Mouse (Mus musculus) heart, embryonic 16.5 days (tissue): ENCODE measurements around the gene Grip1. TPM values are rescaled to one million over a fixed set of nuclear protein-coding genes. Genes with fewer than 3 reads are reported as not detected.

Source experiments
- ATAC-seq: fragments of 200-750 bp; cut with Nextera tagmentation; replicated peaks from 2 replicates; pipeline ENCODE4 v1.8.0; 2017; ENCODE audit warnings: moderate number of reproducible peaks; ENCODE audit not compliant: insufficient read depth, low FRiP score; ENCODE audit errors: extremely low read depth
- H3K27ac ChIP-seq: fragments of 300-500 bp; sonication (generic); 2 replicates; pipeline ENCODE4 v1.5.1; 2014; ENCODE audit warnings: mild to moderate bottlenecking, low read length, control low read depth, moderate library complexity
- H3K27me3 ChIP-seq: fragments of 300-500 bp; sonication (generic); 2 replicates; pipeline ENCODE4 v1.6.1; 2014; ENCODE audit warnings: low read length, mixed read lengths; ENCODE audit not compliant: control insufficient read depth, insufficient read depth
- H3K36me3 ChIP-seq: fragments of 300-500 bp; sonication (generic); 2 replicates; pipeline ENCODE4 v1.6.1; 2014; ENCODE audit not compliant: control insufficient read depth, insufficient read depth
- H3K4me1 ChIP-seq: fragments of 300-500 bp; sonication (generic); 2 replicates; pipeline ENCODE4 v1.6.1; 2014; ENCODE audit warnings: low read length, mixed read lengths; ENCODE audit not compliant: control insufficient read depth, insufficient read depth
- H3K4me2 ChIP-seq: fragments of 300-500 bp; sonication (generic); 2 replicates; pipeline ENCODE4 v1.6.1; 2014; ENCODE audit warnings: low read depth, mild to moderate bottlenecking, control low read depth, low read length
- H3K4me3 ChIP-seq: fragments of 300-500 bp; sonication (generic); 2 replicates; pipeline ENCODE4 v1.5.1; 2014; ENCODE audit warnings: mild to moderate bottlenecking, control low read depth, low read length
- H3K9ac ChIP-seq: fragments of 300-500 bp; sonication (generic); 2 replicates; pipeline ENCODE4 v1.6.1; 2014; ENCODE audit warnings: low read length, control low read depth
- H3K9me3 ChIP-seq: fragments of 300-500 bp; sonication (generic); replicated peaks from 2 replicates; pipeline ENCODE4 v1.6.1; 2016; ENCODE audit warnings: low read length; ENCODE audit not compliant: control insufficient read depth
- WGBS: fragments of 180-500 bp; shearing (Covaris S2); extraction: QIAGEN DNeasy Blood & Tissue Kit; methylation state at CpG from one replicate; pipeline ENCODE4 v1.1.7; 2014; 5-methylcytosine and 5-hydroxymethylcytosine counted together
- polyA plus RNA-seq: library from polyadenylated mRNA; unstranded; fragments of >200 nt; fragmentation: Nextera tagmentation; extraction: Ambion mirVana; gene quantifications from 2 replicates; pipeline ENCODE4 v1.2.1, GENCODE M21; 2015

Grip1 gene
- polyA plus RNA-seq, 1 experiment from 2014 or later = 1.6 TPM

DNA sequence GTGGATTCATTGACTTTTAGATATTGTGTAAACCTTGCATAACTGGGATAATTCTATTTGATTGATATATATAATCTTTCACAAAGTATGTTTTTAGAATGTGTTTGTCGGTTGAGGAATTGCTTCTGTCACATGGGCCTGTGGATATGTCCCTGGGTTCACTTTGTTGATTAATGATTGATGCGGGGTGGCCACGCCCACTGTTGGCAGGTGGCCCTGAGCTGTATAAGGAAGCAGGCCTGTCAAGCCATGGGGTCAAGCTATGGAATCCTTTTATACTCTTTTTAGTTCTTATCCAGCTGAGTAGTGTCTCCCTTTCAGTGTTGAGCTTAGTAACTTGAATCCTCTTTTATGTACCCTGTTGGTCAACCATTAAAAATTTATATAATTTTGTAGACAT, 72.1 kb downstream of the Grip1 start:
- Histone ChIP-seq H3K4me3 (no peak overlapping the region), H3K4me2 (no peak overlapping the region), H3K36me3 (no peaks in the 10 kb centered on the region), H3K4me1 (no peaks in the 10 kb centered on the region), H3K9ac (no peak overlapping the region), H3K9me3 (no peaks in the 10 kb centered on the region), H3K27me3 (no peaks in the 10 kb centered on the region), H3K27ac (no peak overlapping the region)
- WGBS = 77% methylated on average over 3 of the region's 3 CpGs
- no peak for ATAC-seq

DNA sequence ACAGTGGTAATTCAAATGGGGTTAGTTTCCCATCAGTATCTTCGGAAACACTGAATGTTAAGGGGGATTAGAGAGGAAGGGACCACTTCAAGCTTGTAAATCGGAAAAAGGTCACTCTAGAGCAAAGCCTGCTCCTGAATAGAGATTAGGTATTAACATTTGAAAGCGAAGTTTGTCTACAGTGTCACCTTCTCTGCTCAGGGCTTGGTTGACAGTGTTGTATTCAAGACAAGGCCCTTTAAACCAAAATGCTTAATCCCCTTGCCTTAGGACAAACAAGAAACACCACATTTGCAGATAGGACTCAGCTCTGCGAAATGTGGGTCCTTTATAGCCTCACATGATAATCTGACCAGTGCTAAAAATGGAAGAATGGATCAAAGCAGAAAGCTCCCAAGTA, 81.2 kb downstream of the Grip1 start:
- 56% methylated on average over 4 of the region's 4 CpGs for WGBS
- ATAC-seq = no peak
- H3K36me3 ChIP-seq = no peaks in the 10 kb centered on the region
- H3K4me3 ChIP-seq = no peak overlapping the region
- no peak overlapping the region for H3K9ac ChIP-seq
- no peaks in the 10 kb centered on the region for H3K9me3 ChIP-seq
- no peaks in the 10 kb centered on the region for H3K4me1 ChIP-seq
- no peak overlapping the region for H3K4me2 ChIP-seq
- no peaks in the 10 kb centered on the region for H3K27me3 ChIP-seq
- no peak overlapping the region for H3K27ac ChIP-seq

DNA sequence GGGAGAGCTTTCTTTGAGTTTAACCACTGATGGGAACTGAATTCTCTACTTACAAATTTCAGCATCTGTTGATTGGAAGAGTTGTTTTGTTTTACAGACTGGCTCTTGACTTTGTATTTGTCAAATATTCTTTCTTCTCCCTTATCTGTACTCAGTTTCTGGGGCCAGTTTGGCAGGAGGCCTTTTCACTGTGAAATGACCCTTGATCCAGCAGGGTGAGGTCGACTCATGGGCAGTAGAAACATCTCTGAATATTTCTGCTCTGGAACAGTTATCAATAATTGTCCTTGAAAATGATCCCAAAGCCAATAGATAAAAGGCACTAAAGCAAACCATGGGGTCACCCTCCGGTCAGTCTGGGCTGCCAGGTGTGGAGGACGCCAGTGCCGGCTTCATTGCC, 88.0 kb downstream of the Grip1 start:
- WGBS = 69% methylated on average over 4 of the region's 4 CpGs
- ATAC-seq = no peak
- Histone ChIP-seq H3K36me3 (no peaks in the 10 kb centered on the region), H3K9me3 (no peaks in the 10 kb centered on the region; the same call in 1 of the 2 replicates), H3K4me3 (no peak overlapping the region), H3K4me2 (no peak overlapping the region), H3K9ac (no peak overlapping the region), H3K27me3 (no peaks in the 10 kb centered on the region), H3K4me1 (no peaks in the 10 kb centered on the region), H3K27ac (no peak overlapping the region)

DNA sequence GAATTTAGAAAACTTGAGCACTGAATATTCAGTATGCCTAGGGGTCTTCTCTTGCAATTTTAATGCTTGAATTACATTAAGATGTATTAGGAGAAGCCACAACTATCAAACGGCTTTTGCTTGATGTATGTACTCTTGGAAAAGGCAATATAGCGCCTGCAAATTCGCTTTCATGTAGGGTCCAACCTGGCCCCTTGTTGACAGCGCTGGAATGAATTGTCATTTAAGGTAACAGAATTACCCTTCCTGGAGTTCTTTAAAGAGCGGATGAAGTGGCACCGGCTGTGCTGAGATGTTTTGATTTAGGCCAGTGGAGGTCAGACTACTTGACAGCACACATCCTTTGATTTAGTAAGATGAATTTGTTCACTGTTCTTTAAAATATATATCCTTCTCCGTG, 90.1 kb downstream of the Grip1 start:
- Histone ChIP-seq H3K9me3 (no peaks in the 10 kb centered on the region; the same call in 1 of the 2 replicates), H3K36me3 (no peaks in the 10 kb centered on the region), H3K4me2 (no peak overlapping the region), H3K27ac (no peak overlapping the region), H3K4me1 (no peaks in the 10 kb centered on the region), H3K9ac (no peak overlapping the region), H3K4me3 (no peak overlapping the region), H3K27me3 (no peaks in the 10 kb centered on the region)
- WGBS = 71% methylated on average over 7 of the region's 7 CpGs
- ATAC-seq = no peak

DNA sequence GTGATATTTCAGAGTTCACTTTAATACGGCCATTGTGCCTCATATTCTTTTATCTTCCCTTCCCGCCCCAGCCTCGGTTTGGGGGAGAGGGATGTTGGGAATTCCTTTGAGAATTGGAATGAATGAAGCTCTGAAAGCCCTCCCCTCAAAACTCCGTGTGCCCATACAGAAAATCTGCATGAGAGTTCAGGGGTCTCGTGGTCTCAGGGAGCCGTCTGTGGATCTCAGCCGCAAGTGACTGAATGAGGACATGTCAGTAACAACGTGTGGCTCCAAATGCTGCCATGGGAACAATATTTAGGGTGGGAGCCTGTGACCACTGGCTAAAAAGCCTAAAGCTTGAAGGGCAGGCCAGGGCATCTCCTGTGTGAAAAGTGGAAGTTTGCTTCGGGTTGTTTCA, 91.1 kb downstream of the Grip1 start:
- no peaks in the 10 kb centered on the region; the same call in 1 of the 2 replicates for H3K9me3 ChIP-seq
- H3K27me3 ChIP-seq = no peaks in the 10 kb centered on the region
- no peak overlapping the region for H3K4me2 ChIP-seq
- no peak overlapping the region for H3K9ac ChIP-seq
- ATAC-seq = no peak
- no peak overlapping the region for H3K27ac ChIP-seq
- no peak overlapping the region for H3K4me3 ChIP-seq
- 63% methylated on average over 9 of the region's 9 CpGs for WGBS
- no peaks in the 10 kb centered on the region for H3K36me3 ChIP-seq
- peaks cover 4% of the 10 kb centered on the region for H3K4me1 ChIP-seq

DNA sequence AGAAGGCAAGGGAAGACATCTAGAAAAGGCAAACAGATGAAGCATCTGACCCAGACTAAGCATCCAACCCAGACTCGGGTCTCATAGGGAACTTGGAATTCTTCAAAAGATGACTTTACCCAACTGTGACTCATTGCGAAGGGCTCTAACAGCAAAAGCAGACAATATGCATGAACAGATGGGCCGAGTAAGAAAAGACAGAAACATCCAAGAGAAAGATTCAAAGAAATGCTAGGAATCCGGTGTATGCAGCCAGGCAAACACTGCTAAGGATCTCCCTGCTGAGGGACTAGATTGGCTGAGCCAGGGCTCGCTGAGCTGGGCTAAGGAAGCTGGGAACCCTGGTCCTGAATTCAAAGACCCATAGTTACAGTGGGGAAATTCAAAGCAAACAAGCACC, 94.2 kb downstream of the Grip1 start:
- Histone ChIP-seq H3K9me3 (no peaks in the 10 kb centered on the region), H3K36me3 (no peaks in the 10 kb centered on the region), H3K4me1 (peaks cover 7% of the 10 kb centered on the region), H3K27me3 (no peaks in the 10 kb centered on the region), H3K4me2 (no peak overlapping the region), H3K27ac (no peak overlapping the region), H3K4me3 (no peak overlapping the region), H3K9ac (no peak overlapping the region)
- no peak for ATAC-seq
- 66% methylated on average over 5 of the region's 5 CpGs for WGBS

DNA sequence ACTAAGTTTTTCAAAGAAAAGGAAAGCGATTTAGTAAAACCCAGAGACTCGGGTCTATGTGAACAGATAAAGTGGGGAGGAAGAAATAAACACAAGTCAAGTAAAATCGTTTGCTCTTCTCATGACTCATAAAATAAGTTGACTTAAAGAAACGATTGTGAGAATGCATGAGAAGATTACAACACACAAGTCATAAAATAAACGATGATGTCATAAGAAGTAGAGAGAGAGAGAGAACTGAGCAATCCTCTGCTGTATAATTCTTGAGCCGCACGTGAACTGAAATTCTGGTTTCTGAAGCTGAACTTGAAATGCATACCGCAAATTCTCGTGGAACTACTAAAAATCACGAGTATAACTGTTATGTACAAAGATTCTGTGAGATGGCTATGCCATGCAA, 95.1 kb downstream of the Grip1 start:
- H3K27me3 ChIP-seq = no peaks in the 10 kb centered on the region
- H3K4me3 ChIP-seq = no peak overlapping the region
- H3K9ac ChIP-seq = no peak overlapping the region
- no peak for ATAC-seq
- H3K4me1 ChIP-seq = peaks cover 7% of the 10 kb centered on the region
- H3K4me2 ChIP-seq = no peak overlapping the region
- H3K36me3 ChIP-seq = no peaks in the 10 kb centered on the region
- no peak overlapping the region for H3K27ac ChIP-seq
- H3K9me3 ChIP-seq = no peaks in the 10 kb centered on the region
- WGBS = 75% methylated on average over 10 of the region's 10 CpGs

DNA sequence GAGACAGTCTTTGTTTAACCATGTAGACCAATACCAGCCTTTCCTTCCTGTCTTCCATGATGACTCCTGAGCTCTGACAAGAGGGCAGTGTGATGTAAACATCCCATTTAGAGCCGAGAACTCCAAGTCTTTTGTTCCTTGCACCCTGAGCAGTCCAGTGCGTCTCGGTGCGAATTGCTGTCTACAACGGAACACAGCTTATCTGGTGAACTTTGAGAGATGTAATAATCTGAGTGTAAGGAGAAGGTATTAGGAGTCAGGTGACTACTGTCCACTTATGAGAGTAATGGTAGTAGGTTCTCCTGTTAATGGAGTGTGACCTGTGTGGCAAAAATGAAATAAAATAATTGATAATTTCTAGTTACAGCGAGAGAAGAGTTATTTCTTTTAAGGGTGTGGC, 97.0 kb downstream of the Grip1 start:
- Histone ChIP-seq H3K27ac (no peak overlapping the region), H3K9ac (no peak overlapping the region), H3K4me1 (peaks cover 7% of the 10 kb centered on the region), H3K4me3 (no peak overlapping the region), H3K4me2 (no peak overlapping the region), H3K27me3 (no peaks in the 10 kb centered on the region), H3K9me3 (no peaks in the 10 kb centered on the region), H3K36me3 (no peaks in the 10 kb centered on the region)
- no peak for ATAC-seq
- 64% methylated on average over 6 of the region's 6 CpGs for WGBS

DNA sequence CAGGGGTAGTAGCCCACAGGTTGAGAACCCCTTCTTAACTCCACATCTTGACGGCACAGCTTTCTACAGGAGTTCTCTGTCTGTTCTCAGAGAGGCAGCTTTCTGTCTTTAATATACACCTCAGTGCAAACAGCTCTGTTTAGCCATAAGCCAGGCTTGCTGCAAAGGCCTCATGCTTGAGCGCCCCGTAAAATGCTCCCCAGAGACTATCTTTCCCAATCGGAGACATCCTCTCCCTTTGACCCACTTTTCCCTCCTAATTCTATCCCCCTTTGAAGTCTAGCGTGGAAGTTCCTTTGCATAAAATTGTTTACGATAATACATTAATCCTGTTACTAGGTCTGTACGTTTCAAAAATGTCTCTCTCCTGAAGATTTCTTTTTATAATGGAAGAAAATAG, 102.7 kb downstream of the Grip1 start:
- H3K4me1 ChIP-seq = no peaks in the 10 kb centered on the region
- H3K9ac ChIP-seq = no peak overlapping the region
- H3K27ac ChIP-seq = no peak overlapping the region
- H3K27me3 ChIP-seq = no peaks in the 10 kb centered on the region
- H3K4me2 ChIP-seq = no peak overlapping the region
- no peaks in the 10 kb centered on the region for H3K9me3 ChIP-seq
- H3K36me3 ChIP-seq = no peaks in the 10 kb centered on the region
- ATAC-seq = no peak
- H3K4me3 ChIP-seq = no peak overlapping the region
- WGBS = 81% methylated on average over 7 of the region's 7 CpGs

DNA sequence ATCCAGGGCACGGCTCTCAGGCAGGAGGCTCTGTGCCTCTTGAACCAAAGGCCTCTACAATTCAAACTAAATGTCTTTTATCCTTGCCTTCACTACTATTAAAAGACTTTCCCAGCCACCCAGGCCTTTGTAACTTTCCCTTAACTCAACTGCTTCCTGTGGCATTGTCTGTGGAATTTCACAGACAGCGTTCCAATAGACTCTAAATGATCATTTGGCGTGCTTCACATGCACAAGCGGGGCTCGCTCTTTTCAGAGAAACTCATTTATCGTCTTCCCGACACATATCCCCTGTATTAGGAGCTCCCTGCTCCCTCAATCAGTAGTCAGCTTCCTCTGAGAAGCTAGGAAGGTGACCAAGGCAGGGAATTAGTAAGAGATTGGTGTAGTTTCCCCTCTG, 104.8 kb downstream of the Grip1 start:
- Histone ChIP-seq H3K9ac (no peak overlapping the region), H3K27me3 (no peaks in the 10 kb centered on the region), H3K4me2 (no peak overlapping the region), H3K4me3 (no peak overlapping the region), H3K36me3 (no peaks in the 10 kb centered on the region), H3K9me3 (no peaks in the 10 kb centered on the region), H3K4me1 (no peaks in the 10 kb centered on the region), H3K27ac (no peak overlapping the region)
- ATAC-seq = no peak
- WGBS = 84% methylated on average over 7 of the region's 7 CpGs
